Mouse (Mus musculus) neural tube, embryonic 14.5 days (tissue): Measurements from ENCODE around the gene C330021F23Rik. TPM values are rescaled to one million over a fixed set of nuclear protein-coding genes. Genes with fewer than 3 reads are reported as not detected.

Experiments used
- ATAC-seq: fragments of 200-750 bp; cut with Nextera tagmentation; 2 replicates; pipeline ENCODE4 v1.8.0; 2017; ENCODE audit warnings: low read depth, mild to moderate bottlenecking, moderate TSS enrichment, moderate library complexity
- H3K27ac ChIP-seq: fragments of 300-500 bp; sonication (generic); 2 replicates; pipeline ENCODE4 v1.5.1; 2014; ENCODE audit warnings: low read depth, mild to moderate bottlenecking, control low read depth, low read length, moderate library complexity, mixed read lengths
- H3K27me3 ChIP-seq: fragments of 300-500 bp; sonication (generic); 2 replicates; pipeline ENCODE4 v1.6.1; 2014; ENCODE audit warnings: low read length; ENCODE audit not compliant: control insufficient read depth, insufficient read depth
- H3K36me3 ChIP-seq: fragments of 300-500 bp; sonication (generic); 2 replicates; pipeline ENCODE4 v1.6.1; 2014; ENCODE audit warnings: low read length, mixed read lengths; ENCODE audit not compliant: control insufficient read depth, insufficient read depth
- H3K4me1 ChIP-seq: fragments of 300-500 bp; sonication (generic); 2 replicates; pipeline ENCODE4 v1.6.1; 2014; ENCODE audit warnings: low read length; ENCODE audit not compliant: control insufficient read depth, insufficient read depth
- H3K4me2 ChIP-seq: fragments of 300-500 bp; sonication (generic); 2 replicates; pipeline ENCODE4 v1.6.1; 2014; ENCODE audit warnings: mild to moderate bottlenecking, low read depth, low read length, control low read depth
- H3K4me3 ChIP-seq: fragments of 300-500 bp; sonication (generic); 2 replicates; pipeline ENCODE4 v1.5.1; 2014; ENCODE audit warnings: low read depth, low read length, control low read depth, mixed read lengths
- H3K9ac ChIP-seq: fragments of 300-500 bp; sonication (generic); replicated peaks from 2 replicates; pipeline ENCODE4 v1.6.1; 2014; ENCODE audit warnings: low read depth, mild to moderate bottlenecking, control low read depth, low read length, mixed read lengths
- H3K9me3 ChIP-seq: fragments of 300-500 bp; sonication (generic); 2 replicates; pipeline ENCODE4 v1.6.1; 2016; ENCODE audit warnings: low read length; ENCODE audit not compliant: control insufficient read depth
- WGBS: fragments of 180-500 bp; shearing (Covaris S2); extraction: QIAGEN DNeasy Blood & Tissue Kit; methylation state at CpG from one replicate; pipeline ENCODE4 v1.1.7; 2014; 5-methylcytosine and 5-hydroxymethylcytosine counted together
- polyA plus RNA-seq: library from polyadenylated mRNA; unstranded; fragments of >200 nt; fragmentation: Nextera tagmentation; extraction: Ambion mirVana; gene quantifications from 2 replicates; pipeline ENCODE4 v1.2.1, GENCODE M21; 2014

The C330021F23Rik gene
- polyA plus RNA-seq, 1 experiment from 2014 or later, result 0.60 TPM

DNA sequence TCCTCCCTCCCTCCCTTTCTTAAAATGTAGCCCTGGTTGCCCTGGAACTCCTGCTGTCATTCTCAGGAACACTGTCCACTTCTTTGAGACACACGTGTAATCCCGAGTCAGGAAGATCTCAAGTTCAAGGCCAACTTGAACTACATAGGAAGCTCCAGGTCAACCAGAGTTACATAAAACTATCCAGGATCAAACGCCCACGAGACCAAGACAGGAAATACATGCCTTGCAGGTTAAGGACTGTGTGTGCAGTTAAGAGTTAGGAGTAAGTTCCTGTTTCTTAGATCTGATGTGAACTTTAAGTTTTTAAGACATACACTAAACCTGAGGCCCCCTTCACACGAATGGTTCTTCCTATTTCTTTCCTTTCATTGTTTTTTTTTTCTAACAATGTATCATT is 59.2 kb downstream of the C330021F23Rik start:
- no peak overlapping the region for H3K27ac ChIP-seq
- 59% methylated on average over 5 of the region's 5 CpGs for WGBS
- ATAC-seq, result no peak

DNA sequence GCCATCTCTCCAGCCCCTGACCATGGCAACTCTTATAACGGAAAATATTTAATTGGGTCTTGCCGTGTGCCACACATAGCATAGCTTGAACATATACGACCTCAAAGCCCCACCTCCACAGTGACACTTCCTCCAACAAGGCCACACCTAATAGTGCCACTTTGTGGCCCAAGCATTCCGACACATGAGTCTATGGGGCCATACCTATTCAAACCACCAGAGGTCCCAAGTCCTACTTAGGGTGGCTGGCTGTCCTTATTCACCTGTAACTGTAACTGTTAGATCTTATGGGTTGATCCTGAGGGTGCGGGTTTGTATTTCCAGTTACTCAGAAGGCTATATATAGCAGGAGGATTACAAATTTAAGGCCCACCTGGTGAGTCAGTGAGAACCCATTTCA is 60.2 kb downstream of the C330021F23Rik start:
- Histone ChIP-seq H3K4me2 (no peak overlapping the region), H3K4me1 (no peaks in the 10 kb centered on the region), H3K4me3 (no peak overlapping the region), H3K9ac (no peak overlapping the region), H3K36me3 (no peaks in the 10 kb centered on the region), H3K27me3 (no peaks in the 10 kb centered on the region), H3K9me3 (no peaks in the 10 kb centered on the region), H3K27ac (no peak overlapping the region)
- 31% methylated on average over 5 of the region's 5 CpGs for WGBS
- ATAC-seq, result peak; percentile 21; the same call in 1 of the 2 replicates

More for the DNA sequence above, 59.2 kb downstream of the C330021F23Rik start:
- H3K4me2 ChIP-seq, result no peak overlapping the region
- H3K4me1 ChIP-seq, result peaks cover 5% of the 10 kb centered on the region
- H3K4me3 ChIP-seq, result no peak overlapping the region
- no peak overlapping the region for H3K9ac ChIP-seq
- no peaks in the 10 kb centered on the region for H3K9me3 ChIP-seq
- no peaks in the 10 kb centered on the region for H3K36me3 ChIP-seq
- no peaks in the 10 kb centered on the region for H3K27me3 ChIP-seq

DNA sequence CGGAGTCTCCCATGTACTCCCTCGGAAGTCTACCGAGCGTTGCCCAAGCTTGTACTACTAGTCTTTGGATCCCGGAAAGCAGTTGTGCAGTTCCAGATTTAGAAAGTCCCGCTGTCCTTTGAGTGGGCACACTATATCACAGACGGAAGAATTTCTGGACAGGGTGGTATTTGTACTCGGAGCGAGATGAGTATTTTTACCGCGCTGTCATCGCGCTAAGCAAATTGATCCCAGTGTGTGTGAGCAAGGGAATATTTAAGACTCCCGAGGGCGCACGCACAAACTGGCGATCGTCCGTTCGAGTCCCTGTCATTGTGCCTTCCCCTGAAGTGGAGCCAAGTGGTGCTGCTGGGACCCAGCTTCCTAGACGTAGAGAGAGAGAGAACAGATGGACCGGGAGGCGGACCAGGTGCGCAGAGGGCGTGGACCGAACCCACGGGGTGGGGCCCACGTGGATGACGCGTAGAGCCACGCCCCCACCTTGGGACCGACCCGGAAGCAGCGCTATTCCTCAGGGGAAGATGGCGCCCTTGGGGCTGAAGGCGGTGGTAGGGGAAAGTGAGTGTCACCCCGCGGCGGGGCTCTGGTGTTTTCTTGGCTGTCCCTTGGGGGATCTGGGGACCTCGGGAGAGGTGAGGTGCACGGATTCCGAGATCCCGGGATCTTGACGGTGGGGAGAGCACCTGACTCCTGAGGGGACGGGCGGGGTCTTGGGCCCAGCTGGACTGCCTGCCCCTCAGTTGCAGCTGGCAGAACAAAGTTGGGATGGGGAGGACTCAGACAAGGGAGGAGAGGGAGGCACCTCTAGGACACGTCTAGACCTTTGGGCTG is 63.1 kb downstream of the C330021F23Rik start, which contains the start of gene Stxbp2:
Gene Stxbp2 (plus strand): TSS at position 309 of the 831 bp plus-strand sequence.
- H3K4me1 ChIP-seq, result no peaks in the 10 kb centered on the region
- peak within 1 kb of the TSS; percentile 35 for H3K4me3 ChIP-seq
- no peaks in the 10 kb centered on the region for H3K36me3 ChIP-seq
- no peak within 1 kb of the TSS for H3K27ac ChIP-seq
- H3K27me3 ChIP-seq, result no peaks in the 10 kb centered on the region
- peak within 1 kb of the TSS; percentile 5 for H3K9ac ChIP-seq
- no peaks in the 10 kb centered on the region for H3K9me3 ChIP-seq
- peak within 1 kb of the TSS; percentile 66 for H3K4me2 ChIP-seq
- 5% methylated on average over 47 of the region's 47 CpGs for WGBS
- ATAC-seq, result peak; percentile 74

DNA sequence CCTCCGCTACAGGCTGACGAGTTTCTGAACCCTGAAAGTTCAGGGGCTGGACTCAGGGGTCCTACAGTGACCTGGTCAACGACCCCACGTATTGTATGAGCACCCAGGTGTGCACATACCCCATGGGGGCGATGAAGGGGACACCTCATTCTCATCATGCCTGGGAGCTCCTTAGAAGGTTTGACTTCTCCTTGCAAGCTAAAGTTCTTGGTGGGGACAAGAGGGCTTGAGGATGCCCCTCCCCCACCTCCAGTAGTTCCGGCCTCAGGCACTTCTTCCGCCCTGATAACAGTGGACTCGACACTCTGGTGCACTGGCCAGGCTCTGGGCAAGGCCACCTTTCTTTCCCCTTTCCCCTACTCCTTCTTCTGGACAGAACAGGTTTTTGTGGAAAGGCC is 63.7 kb downstream of the C330021F23Rik start:
- Histone ChIP-seq H3K9ac (peak overlapping the region; percentile 5; the same call in 1 of the 2 replicates), H3K9me3 (no peaks in the 10 kb centered on the region), H3K4me2 (peak overlapping the region; percentile 66), H3K27ac (no peak overlapping the region), H3K4me1 (no peaks in the 10 kb centered on the region), H3K27me3 (no peaks in the 10 kb centered on the region), H3K36me3 (no peaks in the 10 kb centered on the region), H3K4me3 (peak overlapping the region; percentile 35)
- WGBS, result 21% methylated on average over 8 of the region's 8 CpGs
- ATAC-seq, result 0 out of 2 replicates have a peak, but pooled peaks have one; percentile 5

Other genes starting within 250 kb of the C330021F23Rik start
- gene A430078G23Rik, start 214.6 kb upstream of the C330021F23Rik start, polyA plus RNA-seq, result not detected in 2 replicates
- 11.4 and 12.3 TPM in 2 replicates for gene Arhgef18, start 175.0 kb upstream of the C330021F23Rik start, polyA plus RNA-seq
- 2.6 TPM in 2 replicates for gene Pex11g, start 100.3 kb upstream of the C330021F23Rik start, polyA plus RNA-seq
- gene Tex45, start 97.1 kb upstream of the C330021F23Rik start, polyA plus RNA-seq, result 0.35 and 0.66 TPM in 2 replicates
- gene Zfp358, start 74.9 kb upstream of the C330021F23Rik start, polyA plus RNA-seq, result 26.4 and 43.5 TPM in 2 replicates
- 64.9 and 86.5 TPM in 2 replicates for gene Mcoln1, start 67.5 kb upstream of the C330021F23Rik start, polyA plus RNA-seq
- 33.5 and 38.0 TPM in 2 replicates for gene Pnpla6, start 52.6 kb upstream of the C330021F23Rik start, polyA plus RNA-seq
- 51.3 and 52.9 TPM in 2 replicates for gene Camsap3, start 19.3 kb downstream of the C330021F23Rik start, polyA plus RNA-seq
- 48.0 and 48.5 TPM in 2 replicates for gene Xab2, start 53.3 kb downstream of the C330021F23Rik start, polyA plus RNA-seq
- gene Pet100, start 53.6 kb downstream of the C330021F23Rik start, polyA plus RNA-seq, result 81.2 and 89.1 TPM in 2 replicates
- 0.18 and 0.29 TPM in 2 replicates for gene Pcp2, start 57.6 kb downstream of the C330021F23Rik start, polyA plus RNA-seq
- 33.7 and 40.4 TPM in 2 replicates for gene Stxbp2, start 63.0 kb downstream of the C330021F23Rik start, polyA plus RNA-seq
- gene Retn, start 87.8 kb downstream of the C330021F23Rik start, polyA plus RNA-seq, result 0.54 and 0.63 TPM in 2 replicates
- gene Mcemp1, start 97.8 kb downstream of the C330021F23Rik start, polyA plus RNA-seq, result 0.27 TPM in 1 of 2 replicates, not detected in the other
- 14.2 and 27.6 TPM in 2 replicates for gene Fcor, start 104.4 kb downstream of the C330021F23Rik start, polyA plus RNA-seq
- 41.4 and 48.4 TPM in 2 replicates for gene Trappc5, start 108.3 kb downstream of the C330021F23Rik start, polyA plus RNA-seq
- 0.15 and 0.28 TPM in 2 replicates for gene Fcer2a, start 126.2 kb downstream of the C330021F23Rik start, polyA plus RNA-seq
- not detected in 2 replicates for gene Clec4g, start 152.7 kb downstream of the C330021F23Rik start, polyA plus RNA-seq
- not detected in 2 replicates for gene Cd209a, start 181.0 kb downstream of the C330021F23Rik start, polyA plus RNA-seq